Mouse (Mus musculus) neural tube, embryonic 15.5 days (tissue): ENCODE measurements at regions not wholly inside any gene's neighbourhood (a gene's known extent, or its start where the extent isn't known, plus 50 kb on each side); places are given as distances from the start of the nearest gene placed in this dataset.
A peak's percentile ranks its signal among the peaks of the same experiment; 100 is the strongest.

Experiments
- ATAC-seq: fragments of 200-750 bp; cut with Nextera tagmentation; 2 replicates; pipeline ENCODE4 v1.8.0; 2017; ENCODE audit warnings: mild to moderate bottlenecking, moderate TSS enrichment, moderate library complexity; ENCODE audit not compliant: low FRiP score
- H3K27ac ChIP-seq: fragments of 300-500 bp; sonication (generic); replicated peaks from 2 replicates; pipeline ENCODE4 v1.5.1; 2015; ENCODE audit warnings: mild to moderate bottlenecking, inconsistent platforms
- H3K27me3 ChIP-seq: fragments of 300-500 bp; sonication (generic); replicated peaks from 2 replicates; pipeline ENCODE4 v1.6.1; 2015; ENCODE audit warnings: inconsistent platforms
- H3K36me3 ChIP-seq: fragments of 300-500 bp; sonication (generic); 2 replicates; pipeline ENCODE4 v1.6.1; 2015; ENCODE audit warnings: inconsistent platforms
- H3K4me1 ChIP-seq: fragments of 300-500 bp; sonication (generic); 2 replicates; pipeline ENCODE4 v1.6.1; 2015; ENCODE audit warnings: inconsistent platforms
- H3K4me2 ChIP-seq: fragments of 300-500 bp; sonication (generic); 2 replicates; pipeline ENCODE4 v1.6.1; 2015; ENCODE audit warnings: inconsistent platforms, mild to moderate bottlenecking, moderate library complexity
- H3K4me3 ChIP-seq: fragments of 300-500 bp; sonication (generic); replicated peaks from 2 replicates; pipeline ENCODE4 v1.5.1; 2015; ENCODE audit warnings: mild to moderate bottlenecking, inconsistent platforms
- H3K9ac ChIP-seq: fragments of 300-500 bp; sonication (generic); replicated peaks from 2 replicates; pipeline ENCODE4 v1.6.1; 2015; ENCODE audit warnings: mild to moderate bottlenecking, inconsistent platforms
- H3K9me3 ChIP-seq: fragments of 300-500 bp; sonication (generic); replicated peaks from 2 replicates; pipeline ENCODE4 v1.6.1; 2016; ENCODE audit warnings: inconsistent platforms
- WGBS: fragments of 180-500 bp; shearing (Covaris S2); methylation state at CpG from one replicate; pipeline ENCODE4 v1.1.7; 2015; ENCODE audit warnings: mixed read lengths; 5-methylcytosine and 5-hydroxymethylcytosine counted together

GRCm38 (mm10) chr6:31840621-31841020 is 209.4 kb upstream of the 1700012A03Rik start:
- no peaks in the 10 kb centered on the region for H3K27me3 ChIP-seq
- H3K4me1 ChIP-seq: peaks cover 12% of the 10 kb centered on the region
- H3K27ac ChIP-seq: no peak overlapping the region
- H3K36me3 ChIP-seq: no peaks in the 10 kb centered on the region
- H3K9me3 ChIP-seq: no peaks in the 10 kb centered on the region
- no peak overlapping the region for H3K4me3 ChIP-seq
- 82% methylated on average over 4 of the region's 4 CpGs for WGBS
- no peak overlapping the region for H3K9ac ChIP-seq
- no peak for ATAC-seq
- H3K4me2 ChIP-seq: no peak overlapping the region

GRCm38 (mm10) chr6:31838588-31838987 is 211.5 kb upstream of the 1700012A03Rik start:
- H3K27me3 ChIP-seq: no peaks in the 10 kb centered on the region
- no peak overlapping the region for H3K4me3 ChIP-seq
- H3K9ac ChIP-seq: no peak overlapping the region
- WGBS: 73% methylated on average over 1 of the region's 1 CpGs
- H3K9me3 ChIP-seq: no peaks in the 10 kb centered on the region
- H3K36me3 ChIP-seq: no peaks in the 10 kb centered on the region
- peaks cover 7% of the 10 kb centered on the region; the same call in 1 of the 2 replicates for H3K4me1 ChIP-seq
- ATAC-seq: no peak
- no peak overlapping the region for H3K27ac ChIP-seq
- no peak overlapping the region for H3K4me2 ChIP-seq

DNA sequence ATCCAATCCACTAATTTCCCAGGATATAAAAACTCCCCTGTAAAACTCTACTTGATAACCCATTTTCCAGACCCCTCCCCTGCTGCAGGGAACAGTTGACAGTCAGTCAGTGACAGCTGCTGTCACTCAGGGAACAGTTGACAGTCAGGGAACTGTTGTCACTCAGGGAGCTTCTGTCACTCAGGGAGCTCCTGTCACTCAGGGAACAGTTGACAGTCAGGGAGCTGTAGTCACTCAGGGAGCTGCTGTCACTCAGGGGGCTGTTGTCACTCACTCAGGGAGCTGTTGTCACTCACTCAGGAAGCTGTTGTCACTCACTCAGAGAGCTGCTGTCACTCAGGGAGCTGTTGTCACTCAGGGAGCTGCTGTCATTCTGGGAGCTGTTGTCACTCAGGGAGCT is 214.3 kb upstream of the 1700012A03Rik start:
- H3K36me3 ChIP-seq: no peaks in the 10 kb centered on the region
- no peak for ATAC-seq
- no peak overlapping the region for H3K27ac ChIP-seq
- H3K4me1 ChIP-seq: peaks cover 9% of the 10 kb centered on the region; the same call in 1 of the 2 replicates
- H3K4me2 ChIP-seq: no peak overlapping the region
- no peaks in the 10 kb centered on the region for H3K9me3 ChIP-seq
- H3K27me3 ChIP-seq: no peaks in the 10 kb centered on the region
- no peak overlapping the region for H3K4me3 ChIP-seq
- H3K9ac ChIP-seq: no peak overlapping the region

- H3K27ac ChIP-seq: no peak overlapping the region
- WGBS: 7% methylated on average over 3 of the region's 4 CpGs
Measured at GRCm38 (mm10) chr6:31834503-31834902, 215.5 kb upstream of the 1700012A03Rik start.

DNA sequence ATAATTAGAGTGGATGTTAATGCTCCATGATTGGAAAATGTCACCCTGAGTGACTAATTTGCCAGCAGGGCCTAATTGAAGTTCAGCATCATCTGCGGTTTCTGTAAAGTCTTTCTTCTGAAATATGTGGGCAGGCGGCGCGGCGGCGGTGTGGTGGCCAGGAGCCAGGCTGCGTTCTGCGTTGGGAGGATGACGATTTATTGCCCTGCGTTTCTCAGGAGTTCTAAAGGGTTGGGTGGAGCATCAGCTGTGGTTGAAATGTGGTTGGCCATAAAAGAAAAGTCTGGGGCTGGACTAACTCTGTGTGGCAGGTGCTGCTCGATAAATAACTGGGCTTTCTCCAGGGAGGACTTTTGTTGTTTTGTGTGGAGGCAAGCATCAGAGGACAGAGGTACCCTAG is 219.4 kb upstream of the 1700012A03Rik start:
- Histone ChIP-seq H3K27me3 (no peaks in the 10 kb centered on the region), H3K9me3 (no peaks in the 10 kb centered on the region), H3K36me3 (no peaks in the 10 kb centered on the region), H3K4me1 (peaks cover 12% of the 10 kb centered on the region; the same call in 1 of the 2 replicates), H3K4me2 (peak overlapping the region; percentile 19), H3K9ac (no peak overlapping the region), H3K4me3 (no peak overlapping the region), H3K27ac (peak overlapping the region; percentile 2; the same call in 1 of the 2 replicates)
- peak; percentile 38; the same call in 1 of the 2 replicates for ATAC-seq
- WGBS: 3% methylated on average over 11 of the region's 11 CpGs

More at GRCm38 (mm10) chr6:31834503-31834902, 215.5 kb upstream of the 1700012A03Rik start:
- Histone ChIP-seq H3K4me1 (peaks cover 15% of the 10 kb centered on the region; the same call in 1 of the 2 replicates), H3K4me2 (no peak overlapping the region), H3K9me3 (no peaks in the 10 kb centered on the region), H3K27me3 (no peaks in the 10 kb centered on the region), H3K9ac (no peak overlapping the region), H3K36me3 (no peaks in the 10 kb centered on the region), H3K4me3 (no peak overlapping the region)
- no peak for ATAC-seq

GRCm38 (mm10) chr6:31823616-31824015 is 226.4 kb upstream of the 1700012A03Rik start:
- no peak for ATAC-seq
- H3K9me3 ChIP-seq: no peaks in the 10 kb centered on the region
- H3K4me2 ChIP-seq: no peak overlapping the region
- H3K9ac ChIP-seq: no peak overlapping the region
- no peaks in the 10 kb centered on the region for H3K4me1 ChIP-seq
- no peak overlapping the region for H3K27ac ChIP-seq
- H3K4me3 ChIP-seq: no peak overlapping the region
- H3K27me3 ChIP-seq: no peaks in the 10 kb centered on the region
- WGBS: 90% methylated on average over 5 of the region's 5 CpGs
- H3K36me3 ChIP-seq: no peaks in the 10 kb centered on the region

DNA sequence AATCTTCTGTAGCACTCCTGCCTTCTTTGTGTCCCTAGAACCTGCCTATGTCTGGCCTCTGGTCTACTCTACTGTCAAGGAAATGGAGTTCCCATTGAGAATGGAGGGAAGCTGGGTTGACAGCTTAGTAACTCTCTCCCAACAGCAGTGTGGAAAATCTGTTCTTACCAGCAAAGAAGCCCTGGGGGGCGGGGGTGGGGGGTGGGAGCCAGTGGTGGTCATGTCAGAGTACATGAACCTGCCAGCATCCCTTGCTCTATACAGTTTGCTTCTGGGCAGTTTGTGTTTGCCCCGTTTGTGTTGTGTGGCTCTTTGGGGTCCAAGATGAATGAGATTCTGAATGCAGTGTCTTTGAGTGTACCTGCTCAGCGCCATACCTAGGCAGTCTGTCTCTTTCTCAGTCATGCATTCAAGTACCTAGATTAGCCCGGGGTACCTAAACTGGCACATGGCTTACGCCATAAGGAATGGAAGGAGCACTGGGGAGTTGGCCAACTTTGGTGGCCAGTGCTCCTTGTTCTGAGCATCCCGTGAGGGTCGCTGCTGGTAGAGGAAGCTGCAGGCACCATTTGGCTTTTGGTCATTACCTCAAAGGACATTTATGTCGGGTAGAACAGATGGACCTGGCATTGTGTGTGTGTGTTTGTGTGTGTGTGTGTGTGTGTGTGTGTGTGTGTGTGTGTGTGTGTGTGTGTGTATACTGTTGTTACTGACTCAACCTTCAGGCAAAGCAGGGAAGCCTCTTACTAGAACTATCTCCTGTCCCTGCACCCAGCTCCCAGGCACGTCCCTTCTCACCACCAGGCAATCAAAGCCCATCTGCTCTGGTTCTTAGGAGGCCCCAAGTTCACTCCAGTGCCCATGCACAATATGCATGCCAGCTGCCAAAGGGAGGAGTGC is 227.6 kb upstream of the 1700012A03Rik start:
- Histone ChIP-seq H3K9ac (no peak overlapping the region), H3K36me3 (no peaks in the 10 kb centered on the region), H3K4me3 (no peak overlapping the region), H3K4me2 (no peak overlapping the region), H3K27ac (no peak overlapping the region), H3K4me1 (no peaks in the 10 kb centered on the region), H3K9me3 (no peaks in the 10 kb centered on the region), H3K27me3 (no peaks in the 10 kb centered on the region)
- WGBS: 79% methylated on average over 9 of the region's 9 CpGs
- no peak for ATAC-seq

GRCm38 (mm10) chr6:31821621-31822020 is 228.4 kb upstream of the 1700012A03Rik start:
- H3K4me2 ChIP-seq: no peak overlapping the region
- H3K36me3 ChIP-seq: no peaks in the 10 kb centered on the region
- no peaks in the 10 kb centered on the region for H3K9me3 ChIP-seq
- no peak for ATAC-seq
- H3K27ac ChIP-seq: no peak overlapping the region
- WGBS: 43% methylated on average over 7 of the region's 7 CpGs
- no peaks in the 10 kb centered on the region for H3K27me3 ChIP-seq
- H3K4me3 ChIP-seq: no peak overlapping the region
- no peak overlapping the region for H3K9ac ChIP-seq
- no peaks in the 10 kb centered on the region for H3K4me1 ChIP-seq

GRCm38 (mm10) chr6:31817640-31818039 is 232.4 kb upstream of the 1700012A03Rik start:
- Histone ChIP-seq H3K36me3 (no peaks in the 10 kb centered on the region), H3K27ac (no peak overlapping the region), H3K4me2 (no peak overlapping the region), H3K27me3 (no peaks in the 10 kb centered on the region), H3K9me3 (no peaks in the 10 kb centered on the region), H3K4me3 (no peak overlapping the region), H3K9ac (no peak overlapping the region), H3K4me1 (no peaks in the 10 kb centered on the region)
- ATAC-seq: no peak
- WGBS: 98% methylated on average over 1 of the region's 1 CpGs

- no peaks in the 10 kb centered on the region for H3K27me3 ChIP-seq
- no peak overlapping the region for H3K4me2 ChIP-seq
- no peak overlapping the region for H3K4me3 ChIP-seq
- ATAC-seq: no peak
- no peaks in the 10 kb centered on the region for H3K9me3 ChIP-seq
- H3K4me1 ChIP-seq: peaks cover 37% of the 10 kb centered on the region
- WGBS: 32% methylated on average over 9 of the region's 9 CpGs
- no peak overlapping the region for H3K9ac ChIP-seq
- no peaks in the 10 kb centered on the region for H3K36me3 ChIP-seq
- peak overlapping the region; percentile 60 for H3K27ac ChIP-seq
Measured at GRCm38 (mm10) chr6:31811890-31812289, 238.2 kb upstream of the 1700012A03Rik start.

DNA sequence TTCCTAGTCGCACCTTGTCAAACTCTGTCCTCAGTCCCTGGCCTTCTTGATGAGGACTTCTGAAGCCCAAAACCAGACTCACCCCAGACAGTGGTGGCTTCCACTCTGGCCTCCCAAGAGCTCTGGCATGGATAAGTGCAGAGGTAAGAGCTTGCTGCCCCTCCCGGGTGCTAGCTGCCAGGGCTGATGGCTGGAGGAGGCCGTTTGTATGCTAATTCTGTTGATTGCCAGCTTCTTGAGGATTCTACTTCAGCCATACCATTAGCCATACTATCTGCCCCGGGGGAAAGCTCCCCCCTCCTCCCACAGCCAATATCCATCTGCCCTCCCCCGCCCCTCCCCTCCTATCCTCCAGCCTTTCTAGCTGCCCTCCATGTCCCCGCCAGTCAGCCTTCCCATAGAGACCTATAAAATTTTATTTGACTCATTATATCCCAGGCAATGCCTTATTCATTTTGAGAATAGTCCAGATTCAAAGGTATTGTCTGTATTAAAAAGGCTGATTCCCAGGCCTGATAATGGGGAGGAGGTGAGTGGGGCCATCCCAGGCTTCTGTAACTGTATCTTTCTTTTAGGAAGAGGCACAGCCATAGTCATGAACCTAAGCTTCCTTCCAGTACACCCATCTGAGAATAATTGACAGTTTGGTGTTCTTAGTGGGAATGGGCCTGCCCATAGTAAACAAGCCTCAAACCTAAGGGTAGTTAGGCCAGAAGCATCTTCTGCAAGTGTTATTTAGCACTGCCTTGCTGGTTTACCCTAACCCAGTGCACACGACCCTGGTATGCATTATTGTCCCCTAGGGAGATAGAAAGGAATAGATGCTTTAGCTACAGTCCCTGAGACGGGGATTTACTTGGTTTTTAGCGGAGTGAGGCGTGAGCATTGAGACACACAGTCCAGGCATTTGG is 239.2 kb upstream of the 1700012A03Rik start:
- no peak overlapping the region for H3K9ac ChIP-seq
- H3K27ac ChIP-seq: peak overlapping the region; percentile 62
- peaks cover 37% of the 10 kb centered on the region for H3K4me1 ChIP-seq
- no peaks in the 10 kb centered on the region for H3K9me3 ChIP-seq
- ATAC-seq: peak; percentile 53; the same call in 1 of the 2 replicates
- 18% methylated on average over 10 of the region's 10 CpGs for WGBS
- H3K36me3 ChIP-seq: no peaks in the 10 kb centered on the region
- no peak overlapping the region for H3K4me3 ChIP-seq
- H3K27me3 ChIP-seq: no peaks in the 10 kb centered on the region
- no peak overlapping the region for H3K4me2 ChIP-seq
